Mouse (Mus musculus): ENCODE results near the gene Ccdc158.

- TF ChIP-seq POLR2A (IDR thresholded peaks at IDR 0.05; ENCODE audit: low read depth, low read length) = no peak
- no peak for TF ChIP-seq CTCF (IDR thresholded peaks at IDR 0.05; ENCODE audit: borderline replicate concordance, insufficient read depth, low read length)
These were observed 40.2 kb upstream of the Ccdc158 start for GRCm38 (mm10) chr5:92715319-92715718.
